Mouse (Mus musculus): ENCODE results near the gene Rc3h2. TPM values are rescaled to one million over a fixed set of nuclear protein-coding genes. Genes with fewer than 3 reads are reported as not detected.

The Rc3h2 gene
- total RNA-seq, 2 experiments from 2014 or later = 37.7 to 38.1 TPM

GRCm38 (mm10) chr2:37351671-37352070, 71.0 kb downstream of the Rc3h2 start:
- no peak for DNase-seq (ENCODE audit: low spot score in 2 of 2)

DNA sequence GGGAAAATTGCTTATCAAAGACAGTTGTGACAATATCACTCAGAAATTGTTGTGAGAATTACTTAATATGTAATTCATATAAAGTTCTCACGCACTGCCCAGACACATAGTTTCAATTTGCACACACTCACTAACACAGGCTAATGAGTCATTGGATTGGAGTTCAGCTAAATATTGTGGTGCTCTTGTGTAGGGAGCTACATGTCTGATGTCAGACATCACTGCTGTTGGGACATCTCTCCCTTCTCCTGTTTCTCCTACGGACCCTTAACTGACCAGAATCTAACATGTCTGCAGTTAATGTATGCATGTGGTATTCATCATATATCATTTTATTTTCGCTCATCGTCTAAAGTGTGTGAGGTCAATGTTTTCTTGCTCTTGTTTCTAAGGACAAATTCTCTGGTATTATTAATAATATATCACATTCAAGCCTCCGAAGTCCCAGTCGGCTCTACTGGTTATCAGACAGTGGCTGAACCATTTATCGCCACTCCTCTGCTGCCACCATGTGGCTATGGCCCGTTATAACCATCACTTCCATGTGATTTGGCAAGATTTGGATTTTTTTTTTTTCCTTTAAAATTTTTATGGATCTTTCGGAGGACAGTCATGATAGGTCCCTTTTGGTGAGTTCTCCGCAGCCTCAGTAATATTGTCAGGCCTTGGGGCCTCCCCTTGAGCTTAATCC, 84.1 kb downstream of the Rc3h2 start:
- peak; percentile 46 to 60 for DNase-seq (ENCODE audit: low spot score in 2 of 2)

GRCm38 (mm10) chr2:37333321-37333720, 89.4 kb downstream of the Rc3h2 start:
- DNase-seq (ENCODE audit: low spot score in 2 of 2) = no peak

DNA sequence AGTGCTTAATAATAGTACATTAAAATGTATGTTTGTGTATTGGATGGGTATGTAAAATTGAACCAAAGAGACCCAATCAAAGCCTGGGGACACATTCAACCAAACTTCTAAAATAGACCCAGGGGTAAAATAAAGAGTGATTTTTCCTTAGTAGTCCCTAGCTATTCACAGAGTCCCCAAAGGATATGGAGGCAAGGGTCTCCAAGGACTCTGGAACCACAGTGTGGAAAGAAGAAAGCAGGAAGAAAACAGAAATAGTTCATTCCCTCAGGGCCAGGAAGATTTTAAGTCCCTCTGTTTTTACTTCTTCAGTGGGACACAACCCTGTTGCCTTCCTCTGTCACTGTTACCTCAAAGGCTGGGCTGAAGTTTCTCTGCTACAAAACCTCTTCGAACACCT, 96.5 kb downstream of the Rc3h2 start, which contains the start of gene Olfr368:
Gene Olfr368, plus strand, starts transcription at position 301 of the 400 bp plus-strand sequence.
- DNase-seq (ENCODE audit: low spot score in 2 of 2) = no peak

Other genes starting within 250 kb of the Rc3h2 start
- not detected for gene Olfr365, start 234.7 kb downstream of the Rc3h2 start, total RNA-seq (2021)
- gene Olfr366, start 211.3 kb downstream of the Rc3h2 start, total RNA-seq (2021) = not detected
- gene Olfr368, start 96.4 kb downstream of the Rc3h2 start, total RNA-seq (2021) = not detected
- 10 to 100 TPM; 28.4 to 36.1 TPM for gene Pdcl, start 63.6 kb downstream of the Rc3h2 start, total RNA-seq (2021)
- gene Zbtb26, start 20.2 kb upstream of the Rc3h2 start, total RNA-seq (2021) = 10 to 100 TPM in 1 of 2 experiments, 1 to 10 TPM in 1; 9.4 to 10.9 TPM
- gene Zbtb6, start 20.3 kb upstream of the Rc3h2 start, total RNA-seq (2021) = 10 to 100 TPM; 14.6 to 16.4 TPM
- gene Rabgap1, start 20.4 kb upstream of the Rc3h2 start, total RNA-seq (2021) = 10 to 100 TPM; 42.3 to 51.4 TPM
- gene Gpr21, start 93.4 kb upstream of the Rc3h2 start, total RNA-seq (2021) = under 1 TPM; 0.80 to 0.89 TPM

All from adrenal gland, adult 18-20 months (tissue).